Mouse (Mus musculus) E14TG2a.4 (cell line): ENCODE data around the gene Synrg.

Source experiments
- H3K27me3 ChIP-seq: 2 replicates; pipeline ENCODE4 v1.6.1; 2014; ENCODE audit warnings: low read length, control low read depth; ENCODE audit not compliant: insufficient read depth
- H3K36me3 ChIP-seq: 2 replicates; pipeline ENCODE4 v1.6.1; 2014; ENCODE audit warnings: low read length, control low read depth; ENCODE audit not compliant: insufficient read depth
- H3K4me1 ChIP-seq: replicated peaks from 2 replicates; pipeline ENCODE4 v1.6.1; 2014; ENCODE audit warnings: low read depth, low read length, control low read depth
- H3K4me3 ChIP-seq: replicated peaks from 2 replicates; pipeline ENCODE4 v1.5.1; 2014; ENCODE audit warnings: mild to moderate bottlenecking, low read length
- H3K9me3 ChIP-seq: 2 replicates; pipeline ENCODE4 v1.6.1; 2014; ENCODE audit warnings: low read length, control low read depth
- CTCF ChIP-seq: conservative IDR thresholded peaks from 2 replicates; pipeline ENCODE4 v1.5.1; 2014; ENCODE audit warnings: low read length
- NANOG ChIP-seq: IDR thresholded peaks from 2 replicates; pipeline ENCODE4 v1.6.1; 2014; ENCODE audit warnings: borderline replicate concordance, low read length, mixed read lengths
- POU5F1 ChIP-seq: IDR thresholded peaks from 2 replicates; pipeline ENCODE4 v1.6.1; 2014; ENCODE audit warnings: low read length, borderline replicate concordance

Synrg gene

DNA sequence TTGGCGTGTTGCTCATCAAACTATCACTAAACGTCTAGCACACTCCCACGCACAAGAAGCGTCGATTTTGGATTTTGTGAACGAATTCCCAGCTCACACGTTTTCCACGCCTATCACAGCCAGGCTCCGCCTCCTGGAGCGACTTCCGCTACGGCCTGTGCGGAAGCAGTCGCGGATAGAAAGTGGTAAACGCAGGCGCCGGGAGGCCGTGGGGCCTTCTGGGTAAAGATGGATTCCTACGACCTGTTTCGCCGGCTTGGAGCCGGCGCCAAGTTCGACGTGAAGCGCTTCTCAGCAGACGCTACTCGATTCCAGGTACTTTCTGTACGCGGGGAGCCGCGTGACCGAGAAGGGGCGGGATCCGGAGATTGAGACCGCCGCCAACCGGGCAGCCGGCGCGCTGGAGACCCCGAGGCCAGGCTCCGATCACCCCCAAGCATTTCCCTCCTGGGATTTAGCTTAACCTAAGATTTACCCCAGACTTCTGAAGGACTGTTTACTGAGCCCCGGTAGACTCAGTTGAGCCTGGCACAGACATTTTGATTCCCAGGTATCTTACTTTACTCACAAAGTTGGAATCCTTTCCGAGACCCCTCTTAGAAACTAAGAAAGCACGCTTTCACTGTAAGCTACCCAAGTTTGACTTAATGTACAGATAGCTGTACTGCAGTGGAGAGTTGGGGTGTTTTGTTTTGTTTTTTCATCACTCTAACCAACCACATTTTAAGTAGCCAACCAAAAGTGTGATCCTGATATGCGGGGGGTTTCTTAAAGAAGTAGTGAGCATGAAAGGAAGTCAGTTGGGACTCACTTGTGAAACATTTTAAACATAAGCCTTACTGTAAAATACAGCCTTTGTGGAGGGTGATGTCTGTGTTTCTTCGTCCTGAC lies 22.0 kb upstream of the Synrg start, which contains the start of gene Ddx52:
Gene Ddx52 (plus strand): TSS at position 113 of the 891 bp plus-strand sequence.
- H3K4me1 ChIP-seq, result peaks cover 18% of the 10 kb centered on the region
- TF ChIP-seq CTCF (no peak), POU5F1 (no peak), NANOG (no peak)
- H3K4me3 ChIP-seq, result peak within 1 kb of the TSS; percentile 94
- H3K36me3 ChIP-seq, result peaks cover 41% of the 10 kb centered on the region
- no peaks in the 10 kb centered on the region for H3K9me3 ChIP-seq
- peaks cover 8% of the 10 kb centered on the region; the same call in 1 of the 2 replicates for H3K27me3 ChIP-seq

- H3K4me3 ChIP-seq, result no peak overlapping the region
- no peaks in the 10 kb centered on the region for H3K4me1 ChIP-seq
- peaks cover 98% of the 10 kb centered on the region for H3K36me3 ChIP-seq
- no peaks in the 10 kb centered on the region for H3K9me3 ChIP-seq
- H3K27me3 ChIP-seq, result no peaks in the 10 kb centered on the region
- no peak for TF ChIP-seq POU5F1
- TF ChIP-seq CTCF, result no peak
- TF ChIP-seq NANOG, result no peak
These were observed 7.4 kb upstream of the Synrg start for GRCm38 (mm10) chr11:83956822-83957221.

- H3K9me3 ChIP-seq, result no peaks in the 10 kb centered on the region
These were observed 2.2 kb upstream of the Synrg start for GRCm38 (mm10) chr11:83961983-83962382.

GRCm38 (mm10) chr11:83967436-83968204 lies 3.4 kb downstream of the Synrg start:
- H3K4me1 ChIP-seq, result peaks cover 33% of the 10 kb centered on the region
- H3K4me3 ChIP-seq, result no peak overlapping the region
- peaks cover 13% of the 10 kb centered on the region for H3K36me3 ChIP-seq
- H3K9me3 ChIP-seq, result no peaks in the 10 kb centered on the region
- no peaks in the 10 kb centered on the region for H3K27me3 ChIP-seq
- TF ChIP-seq POU5F1, result no peak
- no peak for TF ChIP-seq NANOG
- TF ChIP-seq CTCF, result no peak

More at GRCm38 (mm10) chr11:83961983-83962382, 2.2 kb upstream of the Synrg start:
- no peak for TF ChIP-seq POU5F1
- no peak for TF ChIP-seq NANOG
- TF ChIP-seq CTCF, result no peak
- no peak overlapping the region for H3K4me3 ChIP-seq
- H3K36me3 ChIP-seq, result peaks cover 61% of the 10 kb centered on the region
- H3K27me3 ChIP-seq, result no peaks in the 10 kb centered on the region
- H3K4me1 ChIP-seq, result peaks cover 19% of the 10 kb centered on the region

- Histone ChIP-seq H3K36me3 (peaks cover 7% of the 10 kb centered on the region), H3K27me3 (no peaks in the 10 kb centered on the region), H3K9me3 (no peaks in the 10 kb centered on the region), H3K4me3 (no peak overlapping the region), H3K4me1 (peaks cover 31% of the 10 kb centered on the region)
- no peak for TF ChIP-seq CTCF
- TF ChIP-seq POU5F1, result no peak
- no peak for TF ChIP-seq NANOG
These were observed 4.0 kb downstream of the Synrg start for GRCm38 (mm10) chr11:83968205-83968575.

- peaks cover 27% of the 10 kb centered on the region for H3K4me1 ChIP-seq
- TF ChIP-seq CTCF, result no peak
- no peak for TF ChIP-seq NANOG
- TF ChIP-seq POU5F1, result no peak
- H3K27me3 ChIP-seq, result no peaks in the 10 kb centered on the region
- peaks cover 6% of the 10 kb centered on the region; the same call in 1 of the 2 replicates for H3K36me3 ChIP-seq
- no peak overlapping the region for H3K4me3 ChIP-seq
- no peaks in the 10 kb centered on the region for H3K9me3 ChIP-seq
These were observed 4.8 kb downstream of the Synrg start for GRCm38 (mm10) chr11:83969040-83969439.

GRCm38 (mm10) chr11:83974561-83975346 lies 10.5 kb downstream of the Synrg start:
- Histone ChIP-seq H3K4me3 (no peak overlapping the region), H3K36me3 (peaks cover 28% of the 10 kb centered on the region), H3K9me3 (no peaks in the 10 kb centered on the region), H3K4me1 (peaks cover 22% of the 10 kb centered on the region), H3K27me3 (no peaks in the 10 kb centered on the region)
- no peak for TF ChIP-seq CTCF
- TF ChIP-seq POU5F1, result peak; percentile 22; the same call in 1 of the 2 replicates
- TF ChIP-seq NANOG, result peak; percentile 50; the same call in 1 of the 2 replicates

GRCm38 (mm10) chr11:83975488-83975887 lies 11.3 kb downstream of the Synrg start:
- TF ChIP-seq NANOG, result no peak
- TF ChIP-seq CTCF, result no peak
- no peak for TF ChIP-seq POU5F1
- Histone ChIP-seq H3K9me3 (no peaks in the 10 kb centered on the region), H3K27me3 (no peaks in the 10 kb centered on the region), H3K4me3 (no peak overlapping the region), H3K4me1 (peaks cover 22% of the 10 kb centered on the region), H3K36me3 (peaks cover 35% of the 10 kb centered on the region)
